Mouse (Mus musculus): ENCODE data around the gene Kcnk5. TPM values are rescaled to one million over a fixed set of nuclear protein-coding genes. Genes with fewer than 3 reads are reported as not detected.

Gene Kcnk5
- polyA plus RNA-seq, 1 experiment from 2014 or later, result 6.9 TPM

DNA sequence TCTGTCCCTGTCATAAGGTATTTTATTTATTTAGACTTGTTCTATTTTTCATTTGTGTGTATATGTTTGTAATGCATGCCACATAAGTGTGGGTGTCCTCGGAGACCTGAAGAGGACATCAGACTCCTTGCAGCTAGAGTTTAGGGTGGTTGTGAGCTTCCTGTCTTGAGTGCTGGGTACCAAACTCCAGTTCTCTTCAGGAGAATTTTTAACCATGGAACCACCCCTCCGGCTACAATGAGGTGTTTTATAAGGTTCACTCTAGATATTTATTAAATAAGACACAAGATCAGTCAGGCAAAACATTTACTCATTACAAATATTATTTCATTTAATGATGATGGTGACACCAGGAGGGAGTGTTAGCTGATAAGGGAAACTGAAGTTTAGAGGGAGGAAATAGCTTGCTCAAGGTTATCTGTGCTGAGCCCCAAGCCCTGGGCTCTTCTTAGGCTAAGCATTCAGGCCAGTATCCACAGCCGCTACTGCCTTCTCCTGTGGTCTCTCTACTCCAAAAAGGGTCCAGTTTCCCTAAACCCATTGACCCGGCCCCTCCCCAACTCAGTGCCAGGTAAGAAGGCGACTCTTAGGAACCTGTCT lies 9.6 kb upstream of the Kcnk5 start:
- Histone ChIP-seq H3K36me3 (no peaks in the 10 kb centered on the region), H3K9me3 (replicated peaks) (no peaks in the 10 kb centered on the region), H3K27ac (no peak overlapping the region), H3K27me3 (no peaks in the 10 kb centered on the region), H3K4me3 (no peak overlapping the region), H3K4me2 (replicated peaks) (no peak overlapping the region), H3K4me1 (0 out of 2 replicates have a peak, but pooled peaks cover 3% of the 10 kb centered on the region), H3K9ac (no peak overlapping the region)
- no peak for ATAC-seq (ENCODE audit: low FRiP score)
- 87% methylated on average over 5 of the region's 5 CpGs for WGBS

DNA sequence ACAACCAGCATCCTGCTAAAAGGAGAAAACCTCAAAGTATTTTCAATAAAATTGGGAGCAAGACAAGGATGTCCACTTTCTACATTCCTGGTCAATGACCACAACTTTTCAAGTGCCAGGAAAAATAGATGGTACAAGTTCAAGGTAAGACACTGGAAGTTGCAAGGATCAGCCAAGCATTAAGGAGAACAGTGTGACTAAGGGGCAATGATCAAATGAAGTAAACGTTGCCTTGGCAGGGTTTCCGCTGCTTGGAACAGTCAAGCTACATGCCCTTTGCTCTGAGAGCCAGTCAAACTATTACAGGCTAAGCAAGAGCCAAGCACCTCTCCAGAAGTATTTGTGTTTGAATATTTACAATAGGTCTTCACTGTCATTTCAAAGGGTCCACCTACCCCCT lies 8.1 kb upstream of the Kcnk5 start:
- no peaks in the 10 kb centered on the region for H3K9me3 ChIP-seq (replicated peaks)
- H3K27me3 ChIP-seq, result no peaks in the 10 kb centered on the region
- no peak overlapping the region for H3K4me3 ChIP-seq
- WGBS, result 86% methylated on average over 2 of the region's 2 CpGs
- H3K4me1 ChIP-seq, result 0 out of 2 replicates have a peak, but pooled peaks cover 3% of the 10 kb centered on the region
- no peaks in the 10 kb centered on the region for H3K36me3 ChIP-seq
- H3K4me2 ChIP-seq (replicated peaks), result no peak overlapping the region
- no peak overlapping the region for H3K27ac ChIP-seq
- no peak overlapping the region for H3K9ac ChIP-seq
- no peak for ATAC-seq (ENCODE audit: low FRiP score)

DNA sequence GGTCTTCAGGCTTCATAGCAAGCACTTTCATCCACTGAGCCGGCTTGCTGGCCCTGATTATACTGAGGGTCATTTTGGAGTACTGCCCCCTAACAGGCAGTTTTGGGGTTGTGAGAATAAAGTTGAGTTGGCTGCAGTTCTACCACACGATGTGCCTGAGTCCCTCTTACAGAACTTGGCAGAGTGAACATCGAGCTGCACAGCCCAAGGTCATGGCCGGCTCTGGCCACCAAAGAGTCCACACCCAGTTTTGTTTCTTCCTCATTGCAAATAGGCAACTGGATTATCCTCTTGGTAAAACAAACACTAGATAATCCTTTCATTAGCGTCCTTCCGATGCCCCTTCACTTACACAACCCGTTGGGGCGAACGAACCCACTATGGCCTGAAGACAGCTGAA lies 3.8 kb upstream of the Kcnk5 start:
- ATAC-seq (ENCODE audit: low FRiP score), result no peak
- Histone ChIP-seq H3K4me2 (replicated peaks) (no peak overlapping the region), H3K36me3 (no peaks in the 10 kb centered on the region), H3K27me3 (0 out of 2 replicates have a peak, but pooled peaks cover 2% of the 10 kb centered on the region), H3K27ac (no peak overlapping the region), H3K9me3 (replicated peaks) (no peaks in the 10 kb centered on the region), H3K4me1 (peaks cover 18% of the 10 kb centered on the region), H3K4me3 (no peak overlapping the region), H3K9ac (no peak overlapping the region)
- WGBS, result 84% methylated on average over 9 of the region's 9 CpGs

DNA sequence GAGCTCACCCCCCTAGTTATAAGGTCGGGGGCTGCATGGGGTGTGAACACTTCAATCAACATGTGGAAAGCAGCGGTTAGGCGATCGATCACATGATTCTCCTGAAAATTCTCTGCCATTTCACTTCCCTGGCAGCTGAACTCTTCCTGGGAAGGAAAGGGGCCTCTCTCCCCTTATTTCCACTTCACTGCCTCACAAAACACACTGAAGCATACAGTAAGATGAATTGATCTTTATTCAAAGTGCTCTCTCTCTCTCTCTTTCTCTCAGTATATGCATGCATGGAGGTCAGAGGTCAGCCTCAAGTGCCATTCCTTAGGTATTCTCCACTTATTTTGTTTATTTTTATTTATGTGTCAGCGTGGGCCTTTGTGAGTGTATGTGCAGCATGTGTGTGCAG lies 2.1 kb upstream of the Kcnk5 start:
- peaks cover 35% of the 10 kb centered on the region for H3K4me1 ChIP-seq
- no peaks in the 10 kb centered on the region for H3K9me3 ChIP-seq (replicated peaks)
- no peak overlapping the region for H3K4me3 ChIP-seq
- 0 out of 2 replicates have a peak overlapping the region, but pooled peaks have one; percentile 12 for H3K27ac ChIP-seq
- no peak overlapping the region for H3K9ac ChIP-seq
- H3K36me3 ChIP-seq, result no peaks in the 10 kb centered on the region
- H3K27me3 ChIP-seq, result 0 out of 2 replicates have a peak, but pooled peaks cover 5% of the 10 kb centered on the region
- no peak for ATAC-seq (ENCODE audit: low FRiP score)
- WGBS, result 43% methylated on average over 5 of the region's 5 CpGs
- no peak overlapping the region for H3K4me2 ChIP-seq (replicated peaks)

DNA sequence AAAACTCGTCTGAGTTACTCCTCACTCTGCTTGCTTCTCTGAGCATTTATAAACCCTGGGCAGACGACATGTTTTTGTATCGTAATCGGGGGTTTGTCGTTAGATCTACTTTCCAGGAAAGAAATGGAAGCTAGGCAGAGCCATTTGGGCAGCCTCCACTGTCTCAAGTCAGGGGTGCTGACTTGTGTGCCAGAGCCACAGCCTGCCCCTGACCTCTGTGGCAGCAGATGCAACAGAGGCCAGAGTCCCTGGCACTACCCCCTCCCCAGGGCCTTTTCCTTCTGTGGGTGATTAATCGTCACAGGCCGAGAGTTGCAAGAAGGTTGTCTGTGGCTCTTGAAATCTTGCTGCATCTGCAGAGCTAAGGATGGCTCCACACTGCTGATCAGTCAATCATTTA lies 987 bp upstream of the Kcnk5 start:
- Histone ChIP-seq H3K4me2 (replicated peaks) (no peak overlapping the region), H3K4me1 (peaks cover 44% of the 10 kb centered on the region), H3K27me3 (0 out of 2 replicates have a peak, but pooled peaks cover 5% of the 10 kb centered on the region), H3K9ac (no peak overlapping the region), H3K27ac (no peak overlapping the region), H3K4me3 (no peak overlapping the region), H3K9me3 (replicated peaks) (no peaks in the 10 kb centered on the region), H3K36me3 (no peaks in the 10 kb centered on the region)
- ATAC-seq (ENCODE audit: low FRiP score), result no peak
- 77% methylated on average over 7 of the region's 7 CpGs for WGBS

DNA sequence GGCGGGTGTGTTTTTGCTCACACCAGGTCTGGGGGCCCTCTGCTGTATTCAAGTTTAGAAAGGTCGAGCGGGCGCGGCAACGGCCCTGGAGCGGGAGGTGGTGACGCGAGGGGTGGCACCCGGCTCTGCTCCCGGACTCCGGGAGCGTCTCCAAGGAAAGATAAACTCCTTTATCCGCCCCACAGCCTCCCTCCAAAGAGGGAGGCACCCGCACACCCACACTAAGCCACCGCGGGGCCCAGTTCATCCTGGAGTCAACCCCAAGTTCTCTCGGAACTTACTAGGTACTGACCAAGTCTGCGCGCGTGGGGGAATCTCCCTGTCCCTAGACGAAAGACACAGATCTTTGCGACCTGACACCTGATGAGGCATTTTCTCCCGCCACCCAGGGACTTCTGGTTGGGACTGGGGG lies 852 bp downstream of the Kcnk5 start:
- no peak overlapping the region for H3K27ac ChIP-seq
- under 1% methylated on average over 24 of the region's 24 CpGs for WGBS
- 0 out of 2 replicates have a peak, but pooled peaks cover 5% of the 10 kb centered on the region for H3K27me3 ChIP-seq
- peak; percentile 7; the same call in 1 of the 2 replicates for ATAC-seq (ENCODE audit: low FRiP score)
- H3K36me3 ChIP-seq, result no peaks in the 10 kb centered on the region
- peaks cover 45% of the 10 kb centered on the region for H3K4me1 ChIP-seq
- no peaks in the 10 kb centered on the region for H3K9me3 ChIP-seq (replicated peaks)
- H3K4me3 ChIP-seq, result peak overlapping the region; percentile 64
- H3K9ac ChIP-seq, result peak overlapping the region; percentile 56
- peak overlapping the region; percentile 92 for H3K4me2 ChIP-seq (replicated peaks)

DNA sequence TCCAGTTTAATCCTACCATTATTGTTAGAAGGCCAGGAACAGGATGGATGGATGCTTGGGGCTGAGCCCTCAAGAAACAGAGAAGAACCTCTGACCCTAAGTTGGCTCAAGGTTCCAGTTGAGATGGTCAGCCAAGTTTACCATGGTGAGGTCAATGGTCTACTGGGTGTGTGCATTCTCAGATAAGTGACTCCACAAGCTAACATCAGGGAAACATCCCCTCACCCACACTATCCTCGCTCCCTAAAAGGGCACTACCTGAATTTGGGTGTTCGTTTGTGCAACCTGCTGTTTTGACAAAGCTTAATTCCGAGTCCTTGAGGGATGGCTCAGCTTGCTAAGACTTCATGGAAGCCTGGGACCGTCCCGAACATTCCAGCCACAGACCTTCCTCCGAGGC lies 1.3 kb downstream of the Kcnk5 start:
- no peak for ATAC-seq (ENCODE audit: low FRiP score)
- Histone ChIP-seq H3K4me2 (replicated peaks) (peak overlapping the region; percentile 92), H3K9ac (peak overlapping the region; percentile 56), H3K27me3 (0 out of 2 replicates have a peak, but pooled peaks cover 5% of the 10 kb centered on the region), H3K36me3 (no peaks in the 10 kb centered on the region), H3K4me3 (peak overlapping the region; percentile 64), H3K4me1 (peaks cover 45% of the 10 kb centered on the region), H3K9me3 (replicated peaks) (no peaks in the 10 kb centered on the region), H3K27ac (no peak overlapping the region)
- 7% methylated on average over 6 of the region's 6 CpGs for WGBS

DNA sequence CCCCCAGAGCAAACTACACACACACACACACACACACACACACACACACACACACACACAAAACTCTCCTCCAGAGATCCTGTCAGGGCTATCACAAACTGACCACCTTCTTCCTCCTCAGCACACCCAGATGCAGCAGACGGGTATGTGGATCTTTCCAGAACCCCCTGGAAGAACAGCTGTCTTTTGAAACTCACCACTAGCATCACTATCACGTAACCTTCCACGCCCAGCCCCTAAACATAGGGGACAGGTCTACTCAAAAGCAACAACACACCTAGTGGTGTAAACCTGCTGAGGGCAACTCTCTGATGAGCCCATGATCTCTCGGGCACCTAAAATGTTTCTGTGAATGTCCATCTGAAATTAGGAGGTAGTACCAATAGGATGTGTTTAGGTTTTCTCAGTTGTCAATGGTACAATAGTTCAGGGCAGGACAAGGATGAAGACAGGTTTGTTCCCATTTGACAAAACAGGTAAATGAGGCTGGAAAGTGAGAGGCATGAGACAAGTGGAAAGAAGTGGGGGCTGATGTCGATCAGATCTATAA lies 1.8 kb downstream of the Kcnk5 start:
- Histone ChIP-seq H3K36me3 (no peaks in the 10 kb centered on the region), H3K27me3 (0 out of 2 replicates have a peak, but pooled peaks cover 5% of the 10 kb centered on the region), H3K4me1 (peaks cover 45% of the 10 kb centered on the region), H3K27ac (no peak overlapping the region), H3K4me2 (replicated peaks) (peak overlapping the region; percentile 92), H3K9me3 (replicated peaks) (no peaks in the 10 kb centered on the region), H3K9ac (peak overlapping the region; percentile 10; the same call in 1 of the 2 replicates), H3K4me3 (peak overlapping the region; percentile 64; the same call in 1 of the 2 replicates)
- WGBS, result 69% methylated on average over 5 of the region's 5 CpGs
- ATAC-seq (ENCODE audit: low FRiP score), result no peak

DNA sequence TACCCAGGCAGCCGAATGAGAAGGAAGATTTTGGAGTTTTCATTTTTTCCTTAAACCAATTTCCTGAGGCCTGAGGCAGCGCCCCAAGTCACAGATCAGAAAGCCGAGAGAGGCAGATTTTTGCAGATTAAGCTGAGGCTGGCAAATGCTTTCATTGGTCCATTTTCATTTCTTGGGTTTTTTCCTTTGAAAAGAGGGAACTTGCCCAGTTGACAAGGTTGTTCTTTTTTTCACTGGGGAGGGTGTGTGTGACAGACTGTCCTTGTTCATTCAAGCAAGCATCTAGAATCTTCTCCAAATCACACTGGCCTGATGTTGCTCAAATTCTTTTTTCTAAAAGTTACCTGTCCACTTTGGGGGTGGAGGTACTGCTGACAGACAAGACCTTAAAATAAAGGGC lies 2.5 kb downstream of the Kcnk5 start:
- ATAC-seq (ENCODE audit: low FRiP score), result no peak
- WGBS, result 22% methylated on average over 3 of the region's 3 CpGs
- H3K27me3 ChIP-seq, result 0 out of 2 replicates have a peak, but pooled peaks cover 5% of the 10 kb centered on the region
- no peaks in the 10 kb centered on the region for H3K9me3 ChIP-seq (replicated peaks)
- H3K9ac ChIP-seq, result peak overlapping the region; percentile 10; the same call in 1 of the 2 replicates
- H3K36me3 ChIP-seq, result no peaks in the 10 kb centered on the region
- H3K4me2 ChIP-seq (replicated peaks), result peak overlapping the region; percentile 92
- H3K4me3 ChIP-seq, result no peak overlapping the region
- peaks cover 45% of the 10 kb centered on the region for H3K4me1 ChIP-seq
- no peak overlapping the region for H3K27ac ChIP-seq

DNA sequence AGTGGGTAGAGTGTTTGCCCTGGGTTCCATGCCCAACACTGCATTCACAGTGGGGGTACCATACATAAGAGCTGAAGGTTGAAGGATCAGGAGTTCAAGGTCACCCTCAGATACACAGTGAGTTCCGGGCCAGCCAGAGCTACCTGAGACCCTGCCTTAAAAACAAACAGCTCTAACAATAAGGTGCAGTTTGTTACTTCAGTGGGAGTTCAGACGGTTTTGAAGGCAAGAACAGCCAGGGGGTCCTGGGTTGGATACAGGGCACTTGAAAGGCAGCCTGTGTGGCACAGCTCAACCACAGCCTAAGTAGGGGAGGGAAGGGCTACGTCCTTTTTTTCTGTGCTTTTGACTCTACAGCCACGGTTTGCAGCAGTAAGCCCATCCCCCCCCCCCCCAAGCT lies 3.0 kb downstream of the Kcnk5 start:
- ATAC-seq (ENCODE audit: low FRiP score), result no peak
- H3K4me2 ChIP-seq (replicated peaks), result peak overlapping the region; percentile 92
- no peak overlapping the region for H3K4me3 ChIP-seq
- no peak overlapping the region for H3K9ac ChIP-seq
- H3K27ac ChIP-seq, result no peak overlapping the region
- H3K9me3 ChIP-seq (replicated peaks), result no peaks in the 10 kb centered on the region
- no peaks in the 10 kb centered on the region for H3K36me3 ChIP-seq
- H3K27me3 ChIP-seq, result 0 out of 2 replicates have a peak, but pooled peaks cover 5% of the 10 kb centered on the region
- WGBS, result 11% methylated on average over 4 of the region's 4 CpGs
- H3K4me1 ChIP-seq, result peaks cover 42% of the 10 kb centered on the region

DNA sequence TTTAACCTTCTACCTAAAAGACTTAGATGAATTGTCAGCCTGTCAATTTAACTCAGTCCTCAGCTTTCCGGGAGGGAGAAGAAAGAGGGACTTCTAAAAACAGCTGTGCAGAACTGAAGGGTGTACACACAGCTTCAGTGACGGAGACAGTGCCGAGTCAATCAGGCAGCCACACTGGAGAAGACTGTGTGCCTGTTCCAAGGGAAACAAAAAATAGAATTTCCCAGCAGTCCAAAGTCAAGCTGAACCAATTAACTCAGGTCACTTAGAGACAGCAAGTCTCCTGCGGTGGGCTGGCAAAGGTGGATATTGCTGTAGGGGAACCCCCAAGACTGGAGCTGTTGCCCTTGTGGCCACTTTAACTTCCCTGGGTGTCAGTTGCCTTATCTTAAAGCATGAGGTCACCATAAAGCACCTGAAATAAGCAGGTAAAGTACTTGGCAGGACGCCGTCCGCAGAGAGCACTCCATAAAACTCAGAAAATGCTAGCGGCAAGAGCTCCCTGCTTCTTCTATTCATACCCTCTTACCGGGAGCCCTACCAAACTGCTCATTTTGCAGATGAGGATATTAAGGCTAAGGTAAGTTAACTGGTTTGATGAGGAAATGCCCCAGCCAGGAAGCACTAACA lies 4.0 kb downstream of the Kcnk5 start:
- WGBS, result 77% methylated on average over 9 of the region's 9 CpGs
- Histone ChIP-seq H3K36me3 (no peaks in the 10 kb centered on the region), H3K27me3 (0 out of 2 replicates have a peak, but pooled peaks cover 3% of the 10 kb centered on the region), H3K4me2 (replicated peaks) (no peak overlapping the region), H3K9ac (no peak overlapping the region), H3K4me3 (no peak overlapping the region), H3K27ac (no peak overlapping the region), H3K4me1 (peaks cover 36% of the 10 kb centered on the region), H3K9me3 (replicated peaks) (no peaks in the 10 kb centered on the region)
- ATAC-seq (ENCODE audit: low FRiP score), result no peak

DNA sequence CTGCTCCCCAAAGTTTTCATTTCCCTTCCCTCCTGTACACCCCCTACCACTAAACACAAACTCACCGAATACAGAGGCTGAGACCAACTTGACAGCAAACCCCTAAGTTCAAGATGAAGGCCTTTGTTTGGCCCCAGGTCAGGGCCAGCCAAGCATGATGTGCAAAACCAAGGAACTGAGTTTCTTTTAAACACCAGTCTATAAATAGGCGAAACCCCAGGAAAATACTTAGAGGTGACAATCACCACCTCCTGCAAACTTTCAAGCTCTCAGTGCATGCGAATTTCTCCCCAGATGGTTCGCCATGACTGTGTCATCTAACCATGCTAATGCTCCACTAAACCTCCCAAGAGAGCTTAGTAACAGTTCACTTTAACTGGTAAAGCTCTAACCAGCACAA lies 5.9 kb downstream of the Kcnk5 start:
- Histone ChIP-seq H3K9me3 (replicated peaks) (no peaks in the 10 kb centered on the region), H3K4me2 (replicated peaks) (no peak overlapping the region), H3K27ac (no peak overlapping the region), H3K36me3 (no peaks in the 10 kb centered on the region), H3K9ac (no peak overlapping the region), H3K4me3 (no peak overlapping the region), H3K4me1 (peaks cover 35% of the 10 kb centered on the region), H3K27me3 (0 out of 2 replicates have a peak, but pooled peaks cover 3% of the 10 kb centered on the region)
- no peak for ATAC-seq (ENCODE audit: low FRiP score)
- 85% methylated on average over 4 of the region's 4 CpGs for WGBS
